Mouse (Mus musculus) CH12.LX (cell line): ENCODE data around the gene Polr1c. TPM values are rescaled to one million over a fixed set of nuclear protein-coding genes. Genes with fewer than 3 reads are reported as not detected.

Source experiments
- DNase-seq: peaks from one replicate; pipeline ENCODE4 v3.0.0-alpha.2; 2013; ENCODE audit errors: extremely low read depth
- H3K27ac ChIP-seq: 2 replicates; pipeline ENCODE4 v1.5.1; 2012; ENCODE audit warnings: low read depth, mild to moderate bottlenecking, control low read depth, moderate library complexity; ENCODE audit not compliant: insufficient read depth
- H3K27me3 ChIP-seq: replicated peaks from 2 replicates; pipeline ENCODE3; 2012; ENCODE audit warnings: inconsistent platforms
- H3K36me3 ChIP-seq, 2 experiments: replicated peaks in 1 of 2; 2 replicates each; pipeline versions ENCODE3 to v1.6.1; 2012; ENCODE audit warnings: inconsistent platforms in 1 of 2, low read length in 1 of 2, mild to moderate bottlenecking in 1 of 2, mixed read lengths in 1 of 2, moderate library complexity in 1 of 2; ENCODE audit not compliant: control insufficient read depth in 1 of 2, insufficient read depth in 1 of 2
- H3K4me1 ChIP-seq, 2 experiments: 2 replicates each; pipeline ENCODE4 v1.6.1; 2012; ENCODE audit warnings: inconsistent platforms in 1 of 2, moderate library complexity in 1 of 2; ENCODE audit not compliant: insufficient read depth in 2 of 2, control insufficient read depth in 1 of 2
- H3K4me2 ChIP-seq: 2 replicates; pipeline ENCODE4 v1.6.1; 2012; ENCODE audit warnings: low read depth, mild to moderate bottlenecking, control low read depth; ENCODE audit not compliant: poor library complexity, insufficient read depth, severe bottlenecking
- H3K4me3 ChIP-seq, 3 experiments: fragments of 150-350 bp in 1 of 3; sonication (generic) in 1 of 3; replicated peaks in 1 of 3; 2 replicates each; pipeline versions ENCODE3 to v1.5.1; 2011 to 2012; ENCODE audit warnings: low read depth in 2 of 3, low read length in 2 of 3, mild to moderate bottlenecking in 2 of 3, moderate library complexity in 2 of 3, control low read depth in 1 of 3, improper control_type of control experiment in 1 of 3, inconsistent platforms in 1 of 3, mixed read lengths in 1 of 3; ENCODE audit not compliant: poor library complexity in 1 of 3
- H3K79me2 ChIP-seq: replicated peaks from 2 replicates; pipeline ENCODE4 v1.6.1; 2012; ENCODE audit warnings: mild to moderate bottlenecking, moderate library complexity; ENCODE audit not compliant: control insufficient read depth, poor library complexity, insufficient read depth, severe bottlenecking; ENCODE audit errors: extremely low read depth
- H3K9ac ChIP-seq: 2 replicates; pipeline ENCODE4 v1.6.1; 2012; ENCODE audit warnings: low read depth, mild to moderate bottlenecking, control low read depth, moderate library complexity; ENCODE audit not compliant: insufficient read depth
- H3K9me3 ChIP-seq: replicated peaks from 2 replicates; pipeline ENCODE3; 2012; ENCODE audit warnings: low read length, inconsistent platforms, mixed read lengths
- CHD2 ChIP-seq: IDR thresholded peaks from 2 replicates; pipeline ENCODE4 v1.6.1; 2011; ENCODE audit warnings: low read length, improper control_type of control experiment
- CTCF ChIP-seq, 2 experiments: IDR thresholded peaks in 1 of 2; conservative IDR thresholded peaks in 1 of 2; 2 replicates each; pipeline ENCODE4 v1.5.1; 2011 to 2012; ENCODE audit warnings: low read depth in 2 of 2, low read length in 2 of 2, improper control_type of control experiment in 1 of 2, inconsistent platforms in 1 of 2, mild to moderate bottlenecking in 1 of 2, moderate library complexity in 1 of 2
- ELF1 ChIP-seq: IDR thresholded peaks from 2 replicates; pipeline ENCODE4 v1.6.1; 2014; ENCODE audit warnings: low read depth, mild to moderate bottlenecking, inconsistent platforms, low read length, improper control_type of control experiment
- MAZ ChIP-seq: IDR thresholded peaks from 2 replicates; pipeline ENCODE4 v1.6.1; 2012; ENCODE audit warnings: low read depth, mild to moderate bottlenecking, inconsistent platforms, low read length, improper control_type of control experiment, moderate library complexity
- MYC ChIP-seq: IDR thresholded peaks from 2 replicates; pipeline ENCODE4 v1.6.1; 2011; ENCODE audit warnings: low read depth, mild to moderate bottlenecking, improper control_type of control experiment, low read length
- POLR2AphosphoS2 ChIP-seq: IDR thresholded peaks from 2 replicates; pipeline ENCODE4 v1.6.1; 2011; ENCODE audit warnings: low read depth, low read length, improper control_type of control experiment
- RCOR1 ChIP-seq: conservative IDR thresholded peaks from 2 replicates; pipeline ENCODE4 v1.6.1; 2012; ENCODE audit warnings: low read depth, mild to moderate bottlenecking, inconsistent platforms, low read length, improper control_type of control experiment
- SIN3A ChIP-seq: IDR thresholded peaks from 2 replicates; pipeline ENCODE4 v1.6.1; 2012; ENCODE audit warnings: low read length, improper control_type of control experiment, inconsistent platforms
- TBP ChIP-seq: conservative IDR thresholded peaks from 2 replicates; pipeline ENCODE4 v1.6.1; 2011; ENCODE audit warnings: low read depth, low read length, improper control_type of control experiment
- UBTF ChIP-seq: IDR thresholded peaks from 2 replicates; pipeline ENCODE4 v1.6.1; 2012; ENCODE audit warnings: low read depth, mild to moderate bottlenecking, inconsistent platforms, low read length, improper control_type of control experiment, moderate library complexity
- USF1 ChIP-seq: IDR thresholded peaks from 2 replicates; pipeline ENCODE4 v1.6.1; 2014; ENCODE audit warnings: low read depth, mild to moderate bottlenecking, inconsistent platforms, low read length, improper control_type of control experiment
- ZC3H11A ChIP-seq: IDR thresholded peaks from 2 replicates; pipeline ENCODE4 v1.6.1; 2012; ENCODE audit warnings: low read depth, mild to moderate bottlenecking, inconsistent platforms, low read length, improper control_type of control experiment
- ZKSCAN1 ChIP-seq: IDR thresholded peaks from 2 replicates; pipeline ENCODE4 v1.6.1; 2012; ENCODE audit warnings: low read depth, inconsistent platforms, low read length, improper control_type of control experiment, borderline replicate concordance
- ZMIZ1 ChIP-seq: IDR thresholded peaks from 2 replicates; pipeline ENCODE4 v1.6.1; 2012; ENCODE audit warnings: low read depth, mild to moderate bottlenecking, inconsistent platforms, low read length, improper control_type of control experiment
- dilution Hi-C: fragments of 300-500 bp; cut with MboI; formaldehyde crosslinking; loops from 2 replicates; pipeline ENCODE4 v1.14.3; 2020; ENCODE audit warnings: low sequenced_read_pairs; ENCODE audit not compliant: extremely low pct_unique_long_range_greater_than_20kb, extremely low pct_ligation_motif_present
- in situ Hi-C: fragments of 300-500 bp; cut with MboI; formaldehyde crosslinking; loops from 3 replicates; pipeline ENCODE4 v1.14.3; 2019; ENCODE audit warnings: low sequenced_read_pairs, low pct_ligation_motif_present, low pct_unique_long_range_greater_than_20kb, mixed read lengths
- polyA plus RNA-seq: library from polyadenylated mRNA; unstranded; fragments of >175 nt; gene quantifications from 2 replicates; pipeline ENCODE4 v1.2.1, GENCODE M21; 2012; ENCODE audit warnings: low read depth; ENCODE audit not compliant: insufficient read length
- total RNA-seq, 2 experiments: library from RNA; depleted of rRNA; stranded (reverse); fragments of 300-350 nt in 1 of 2; fragments of >200 nt in 1 of 2; gene quantifications; 2 replicates each; pipeline ENCODE4 v1.2.3; 2012 to 2014

Gene Polr1c
- total and polyA plus RNA-seq, 3 experiments = 356 to 433 (median 367) TPM

- TF ChIP-seq TBP = no peak
- no peak for TF ChIP-seq ZC3H11A
- no peak for TF ChIP-seq CHD2
- no peak for TF ChIP-seq ZKSCAN1
- no peak for TF ChIP-seq ELF1
- TF ChIP-seq CTCF (conservative IDR thresholded peaks at IDR 0.05 in 1 of 2, IDR thresholded peaks at IDR 0.05 in 1 of 2; ENCODE audit: low read depth in 2 of 2, low read length in 2 of 2) = peak in 1 of 2 experiments; percentile 25; a peak in 2 of 4 replicates
- no peak for TF ChIP-seq RCOR1
- TF ChIP-seq, all 38 proteins: peak for 1
- peaks cover 29 to 50% of the 10 kb centered on the region in 2 experiments for H3K36me3 ChIP-seq
Measured at GRCm38 (mm10) chr17:46251174-46251573, 3.3 kb upstream of the Polr1c start.

GRCm38 (mm10) chr17:46248189-46248522 is 302 bp upstream of the Polr1c start:
- dilution Hi-C loops = no loop called here
- TF ChIP-seq MYC (no peak), RCOR1 (no peak), MAZ (no peak), ZC3H11A (no peak), SIN3A (0 out of 2 replicates have a peak, but pooled peaks have one; percentile 19), UBTF (0 out of 2 replicates have a peak, but pooled peaks have one; percentile 41), ZMIZ1 (peak; percentile 9; the same call in 1 of the 2 replicates)
- in situ Hi-C loops = loop anchor here (25.0 kb wide), 1 partner anchor 739 kb away; no protein-coding TSS in a partner anchor

More at GRCm38 (mm10) chr17:46251174-46251573, 3.3 kb upstream of the Polr1c start:
- no peak for DNase-seq
- no peak overlapping the region for H3K4me3 ChIP-seq
- H3K27ac ChIP-seq = no peak overlapping the region
- no peak overlapping the region for H3K9ac ChIP-seq
- in situ Hi-C loops = no loop called here
- H3K9me3 ChIP-seq = no peaks in the 10 kb centered on the region
- H3K4me1 ChIP-seq = peaks cover 13 to 37% of the 10 kb centered on the region in 2 experiments
- dilution Hi-C loops = no loop called here
- peaks cover 26% of the 10 kb centered on the region for H3K79me2 ChIP-seq
- H3K27me3 ChIP-seq = no peaks in the 10 kb centered on the region
- no peak overlapping the region for H3K4me2 ChIP-seq

GRCm38 (mm10) chr17:46244579-46244978 is 3.3 kb downstream of the Polr1c start:
- dilution Hi-C loops = no loop called here
- in situ Hi-C loops = loop anchor here (25.0 kb wide), 1 partner anchor 743 kb away; no protein-coding TSS in a partner anchor
- Histone ChIP-seq H3K27ac (no peak overlapping the region), H3K79me2 (peaks cover 28% of the 10 kb centered on the region), H3K4me2 (no peak overlapping the region), H3K27me3 (no peaks in the 10 kb centered on the region), H3K4me1 (peaks cover 8 to 22% of the 10 kb centered on the region in 2 experiments), H3K4me3 (no peak overlapping the region), H3K9me3 (no peaks in the 10 kb centered on the region), H3K36me3 (peaks cover 62 to 81% of the 10 kb centered on the region in 2 experiments), H3K9ac (no peak overlapping the region)
- TF ChIP-seq POLR2AphosphoS2 (peak; percentile 34; the same call in 1 of the 2 replicates), USF1 (no peak)
- no peak for DNase-seq

More at GRCm38 (mm10) chr17:46248189-46248522, 302 bp upstream of the Polr1c start:
- Histone ChIP-seq H3K9me3 (no peaks in the 10 kb centered on the region), H3K79me2 (peaks cover 28% of the 10 kb centered on the region), H3K27ac (peak overlapping the region; percentile 37; the same call in 1 of the 2 replicates), H3K36me3 (peaks cover 57 to 77% of the 10 kb centered on the region in 2 experiments), H3K4me2 (peak overlapping the region; percentile 52; the same call in 1 of the 2 replicates), H3K27me3 (no peaks in the 10 kb centered on the region), H3K4me1 (peaks cover 8 to 33% of the 10 kb centered on the region in 2 experiments), H3K9ac (peak overlapping the region; percentile 92), H3K4me3 (peak overlapping the region; percentile 71 to 96 (median 95))
- no peak for DNase-seq
